Mouse (Mus musculus) embryo, embryonic 10.5 days (tissue): Measurements from ENCODE around the gene Pafah2.
A peak's percentile ranks its signal among the peaks of the same experiment; 100 is the strongest.
"Not testable (repeated sequence)": the region's sequence is repeated elsewhere in the genome, so short reads cannot be mapped to it uniquely, and the experiment has no call there.

Source experiments
- DNase-seq: peaks from one replicate; pipeline ENCODE4 v3.0.0-alpha.2; 2015; ENCODE audit warnings: low spot score

The Pafah2 gene

DNA sequence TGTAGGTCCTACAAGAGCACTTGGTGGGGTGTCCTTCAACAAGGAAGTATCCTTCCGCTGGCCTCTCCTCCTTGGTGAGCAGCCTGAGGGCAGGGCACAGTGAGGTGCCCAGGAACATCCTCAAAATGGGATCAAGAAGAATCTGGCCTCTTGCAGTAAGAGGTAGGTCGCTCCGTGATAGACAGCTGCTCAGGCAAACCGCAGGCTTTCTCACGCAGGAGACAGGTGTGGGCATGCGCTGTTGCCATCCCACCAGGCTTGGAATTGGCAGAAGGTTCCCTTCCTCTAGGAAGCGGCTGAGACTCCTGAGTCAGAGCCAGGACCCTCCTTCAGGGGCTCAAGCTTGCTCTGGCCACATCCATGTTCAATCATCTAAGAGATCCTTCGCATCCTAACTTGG, 22.8 kb upstream of the Pafah2 start:
- DNase-seq: no peak

DNA sequence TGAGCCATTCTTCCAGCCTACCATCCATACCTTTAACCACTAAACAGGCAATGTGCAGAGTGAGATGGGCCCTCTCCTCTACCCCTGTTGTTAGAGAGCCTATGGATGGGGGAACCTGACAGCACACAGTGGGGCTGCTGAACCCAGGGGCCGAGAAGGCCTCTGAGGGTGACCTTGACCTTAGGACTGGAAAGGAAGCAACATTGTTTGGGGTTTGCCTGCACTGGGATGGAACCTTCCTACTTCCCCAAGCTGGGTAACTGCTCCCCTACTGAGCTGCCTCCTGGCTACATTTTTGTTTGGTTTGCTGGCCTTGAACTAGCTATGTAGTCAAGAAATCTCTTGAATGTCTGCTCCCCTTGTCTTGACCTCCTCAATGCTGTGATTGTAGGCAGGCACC, 21.8 kb upstream of the Pafah2 start:
- DNase-seq: no peak

DNA sequence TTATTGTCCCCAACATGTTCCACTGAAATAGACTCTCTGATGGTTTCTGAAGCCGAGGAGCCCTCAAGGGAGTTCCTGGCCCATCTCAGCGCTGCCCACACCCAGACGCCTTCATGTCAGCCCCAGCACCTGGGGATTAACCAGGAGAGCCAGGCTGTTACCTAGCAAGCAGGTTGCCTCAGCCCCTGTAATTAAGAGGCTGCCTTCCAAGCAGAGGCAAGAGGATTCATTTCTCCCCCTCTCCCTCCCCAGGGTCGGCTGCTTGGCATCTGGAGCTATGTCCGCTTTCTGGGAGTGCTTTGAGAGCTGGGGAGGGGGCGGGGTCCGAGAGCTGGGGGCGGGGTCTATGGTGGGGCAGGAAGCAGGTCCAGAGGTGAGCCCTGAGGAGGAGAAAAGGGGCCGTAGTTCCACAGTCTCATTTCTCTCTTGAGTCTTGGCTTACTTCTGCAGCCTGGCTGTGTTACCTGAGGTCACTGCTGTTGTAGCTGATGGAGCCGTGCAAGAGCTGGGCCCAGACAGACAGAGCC, 18.0 kb upstream of the Pafah2 start:
- DNase-seq: no peak

DNA sequence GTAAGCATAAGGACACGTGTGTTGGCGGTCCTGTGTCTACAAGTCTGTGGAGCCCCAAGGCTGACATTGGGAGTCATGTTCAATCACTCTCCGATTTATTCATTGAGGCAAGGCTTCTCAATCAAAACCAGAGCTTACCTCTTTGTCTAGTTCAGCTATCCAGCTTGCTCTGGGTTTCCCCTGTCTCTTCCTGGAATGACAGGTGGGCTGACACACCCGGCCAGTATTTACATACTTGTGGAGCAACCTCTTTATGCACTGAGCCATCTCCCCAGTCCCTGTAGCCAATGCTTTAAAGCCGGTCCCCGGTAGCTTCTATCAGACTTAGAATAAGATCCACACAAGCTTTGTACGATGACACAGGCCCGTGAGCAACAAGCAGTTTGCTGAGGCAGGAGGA, 16.6 kb upstream of the Pafah2 start:
- no peak for DNase-seq

DNA sequence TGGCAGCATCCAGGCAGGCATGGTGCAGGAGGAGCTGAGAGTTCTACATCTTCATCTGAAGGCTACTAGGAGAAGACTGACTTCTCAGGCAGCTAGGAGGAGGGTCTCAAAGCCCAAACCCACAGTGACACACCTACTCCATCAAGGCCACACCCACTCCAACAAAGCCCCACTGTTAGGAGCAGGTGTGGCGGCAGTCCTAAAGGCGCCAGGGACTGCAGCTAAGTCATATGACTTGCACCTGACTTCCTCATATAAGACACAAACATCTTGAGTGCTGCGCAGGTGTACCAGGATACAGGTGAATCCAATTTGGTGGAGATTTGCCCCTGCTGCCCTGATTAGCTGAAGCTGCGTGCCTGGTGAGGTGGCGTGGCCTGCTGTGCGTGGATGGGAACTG, 12.4 kb upstream of the Pafah2 start, which contains the start of gene Extl1:
Gene Extl1 (minus strand): TSS at position 101 of the 400 bp plus-strand sequence.
- not testable (repeated sequence) for DNase-seq

DNA sequence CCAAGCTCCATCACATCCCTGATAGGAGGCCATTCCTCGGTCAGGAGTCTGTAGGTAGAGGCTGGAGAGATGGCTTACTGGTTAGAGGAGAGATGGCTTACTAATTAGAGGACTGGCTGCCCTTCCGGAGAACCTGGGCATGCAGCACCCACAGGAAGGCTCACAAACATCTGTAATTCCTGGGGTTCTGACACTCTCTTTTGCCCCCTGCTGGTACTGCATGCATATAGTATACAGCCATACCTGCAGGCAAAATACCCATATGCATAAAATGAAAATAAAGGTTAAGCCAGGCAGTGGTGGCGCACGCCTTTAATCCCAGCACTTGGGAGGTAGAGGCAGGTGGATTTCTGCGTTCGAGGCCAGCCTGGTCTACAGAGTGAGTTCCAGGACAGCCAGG, 8.9 kb upstream of the Pafah2 start:
- DNase-seq: no peak

DNA sequence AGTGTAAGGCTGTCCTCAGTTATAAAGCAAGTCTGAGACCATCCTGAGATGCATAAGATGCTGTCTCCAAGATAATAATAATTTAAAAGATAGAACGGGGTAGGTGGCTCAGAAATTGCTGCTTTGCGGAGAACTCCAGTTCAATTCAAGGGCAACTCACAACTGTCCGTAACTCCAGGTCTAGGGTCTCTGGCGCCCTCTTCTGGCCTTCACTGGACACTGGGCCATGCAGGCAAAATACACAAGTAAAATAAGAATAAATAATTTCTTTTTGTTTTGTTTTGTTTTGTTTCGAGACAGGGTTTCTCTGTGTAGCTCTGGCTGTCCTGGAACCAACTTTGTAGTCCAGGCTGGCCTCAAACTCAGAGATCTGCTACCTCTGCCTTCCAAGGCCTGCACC, 7.7 kb upstream of the Pafah2 start:
- DNase-seq: peak; percentile 87

DNA sequence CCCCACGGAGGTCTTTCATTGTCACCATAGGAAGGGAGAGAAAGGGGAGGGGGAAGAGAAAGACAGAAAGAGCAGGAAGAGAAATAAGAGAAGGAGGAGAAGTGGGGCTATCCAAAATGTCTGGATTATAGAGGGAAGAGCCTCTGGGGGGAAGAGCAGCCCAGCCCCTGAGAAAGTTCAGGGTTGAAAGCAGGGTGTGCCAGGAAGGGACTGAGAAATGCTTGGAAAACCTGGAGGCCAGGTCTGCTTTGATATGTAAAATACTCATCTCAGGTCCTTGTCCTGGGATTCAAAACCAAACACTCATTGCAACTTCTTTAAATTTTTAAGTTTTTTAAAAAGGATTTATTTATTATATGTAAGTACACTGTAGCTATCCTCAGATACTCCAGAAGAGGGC, 4.5 kb upstream of the Pafah2 start:
- DNase-seq: no peak

DNA sequence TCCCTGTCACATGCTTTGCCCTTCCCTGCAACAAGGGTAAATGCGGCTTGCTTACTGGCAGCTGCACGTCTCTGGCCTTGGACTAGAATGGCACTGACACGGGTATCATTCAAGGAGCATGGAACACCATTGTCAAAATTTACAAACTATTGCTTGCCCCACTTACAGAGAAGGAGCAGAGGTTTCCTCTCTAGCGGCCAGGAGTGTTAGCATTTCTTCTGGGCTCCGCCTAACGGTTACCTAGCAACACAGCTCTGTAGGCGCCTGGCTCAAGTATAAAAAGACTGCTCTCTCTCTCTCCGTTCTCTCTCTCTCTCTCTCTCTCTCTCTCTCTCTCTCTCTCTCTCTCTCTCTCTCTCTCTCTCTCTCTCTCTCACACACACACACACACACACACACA, 3.5 kb upstream of the Pafah2 start:
- DNase-seq: peak; percentile 75

DNA sequence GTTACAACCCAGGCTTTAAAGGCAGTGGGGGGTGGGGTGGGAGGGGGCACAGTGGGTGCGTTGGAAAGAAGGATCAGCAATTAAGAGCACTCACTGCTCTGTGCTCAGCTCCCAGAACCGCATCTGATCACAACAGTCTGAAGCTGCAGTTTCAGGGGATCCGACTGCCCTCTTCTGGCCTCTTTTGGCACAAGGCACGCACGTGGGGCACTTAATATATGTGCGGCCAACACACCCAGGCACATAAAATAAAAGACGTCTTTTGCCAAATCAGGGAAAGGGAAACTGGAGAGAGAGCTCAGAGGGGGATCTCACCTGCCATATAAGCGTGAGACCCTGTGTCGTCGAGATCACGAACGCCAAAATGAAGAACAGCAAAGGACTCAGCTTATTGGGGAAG, 3.1 kb upstream of the Pafah2 start:
- peak; percentile 65 for DNase-seq

DNA sequence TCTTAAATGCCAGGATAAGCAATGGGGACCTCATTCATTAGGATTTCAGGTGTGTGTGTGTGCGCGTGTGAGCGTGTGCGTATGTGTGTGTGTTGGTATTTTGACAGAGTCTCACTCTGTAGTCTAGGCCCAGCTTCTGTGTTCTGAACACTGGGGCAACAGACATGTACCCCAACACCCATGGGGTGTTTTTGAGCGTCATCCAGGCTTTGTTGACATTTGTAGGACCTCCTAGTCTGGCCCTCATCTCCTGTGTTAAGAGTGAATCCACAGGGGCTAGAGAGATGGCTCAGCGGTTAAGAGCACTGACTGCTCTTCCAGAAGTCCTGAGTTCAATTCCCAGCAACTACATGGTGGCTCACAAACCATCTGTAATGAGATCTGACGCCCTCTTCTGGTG, 978 bp upstream of the Pafah2 start:
- DNase-seq: no peak

DNA sequence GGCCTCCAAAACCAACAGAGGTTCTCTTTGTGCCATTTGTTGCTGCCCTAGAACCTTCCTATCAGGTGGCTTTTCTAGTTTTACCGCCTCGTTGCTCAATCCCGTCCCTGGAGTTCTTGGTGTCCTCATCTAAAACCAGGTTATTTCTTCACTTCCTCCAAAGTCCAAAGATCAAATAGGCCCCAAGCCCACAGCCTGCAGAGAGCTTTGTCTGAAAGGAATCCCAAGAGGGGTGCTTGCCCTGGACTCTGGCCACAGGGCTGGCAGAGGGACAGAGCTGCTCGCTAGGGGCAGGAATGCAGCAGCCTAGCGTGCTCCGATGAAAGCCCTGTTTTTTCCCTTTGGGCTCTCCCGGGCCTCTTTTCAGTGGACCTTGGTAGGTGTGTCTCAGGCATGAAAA, 1.0 kb downstream of the Pafah2 start:
- peak; percentile 42 for DNase-seq

DNA sequence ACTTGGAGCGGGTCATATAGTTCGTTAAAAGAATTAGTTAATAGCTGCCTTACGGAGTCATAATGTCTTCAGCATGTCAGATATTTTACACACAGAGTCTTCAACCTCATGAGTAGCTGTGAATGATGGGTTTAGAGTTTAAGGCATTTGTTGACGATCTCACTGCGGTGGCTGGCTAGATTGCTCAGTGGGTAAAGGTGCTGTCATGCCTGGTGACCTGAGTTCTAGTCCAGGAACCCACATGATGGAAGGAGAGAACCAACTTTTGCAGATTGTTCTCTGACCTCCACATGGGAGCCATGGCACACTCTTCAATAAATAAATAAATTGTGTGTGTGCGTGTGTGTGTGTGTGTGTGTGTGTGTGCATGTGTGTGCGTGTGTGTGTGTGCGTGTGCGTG, 1.6 kb downstream of the Pafah2 start:
- DNase-seq: no peak

DNA sequence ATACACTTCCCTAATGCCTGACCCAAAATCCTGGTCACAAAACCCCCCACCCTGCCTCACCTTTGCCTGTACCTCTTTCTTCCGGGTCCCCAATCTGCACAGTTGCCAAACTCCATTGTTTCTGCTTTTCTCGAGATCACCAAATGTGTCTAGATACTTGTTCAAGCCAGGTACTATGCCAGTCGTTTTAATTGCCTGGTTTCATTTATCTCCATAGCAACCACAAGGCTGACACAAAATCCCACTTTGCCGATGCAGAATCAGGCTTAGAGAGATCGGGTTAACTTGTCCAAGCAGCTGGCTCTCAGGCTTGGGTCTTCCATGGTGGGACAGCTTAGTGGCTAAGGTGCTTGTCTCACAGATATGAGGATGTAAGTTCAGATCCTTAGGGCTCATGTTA, 4.1 kb downstream of the Pafah2 start:
- peak; percentile 25 for DNase-seq

DNA sequence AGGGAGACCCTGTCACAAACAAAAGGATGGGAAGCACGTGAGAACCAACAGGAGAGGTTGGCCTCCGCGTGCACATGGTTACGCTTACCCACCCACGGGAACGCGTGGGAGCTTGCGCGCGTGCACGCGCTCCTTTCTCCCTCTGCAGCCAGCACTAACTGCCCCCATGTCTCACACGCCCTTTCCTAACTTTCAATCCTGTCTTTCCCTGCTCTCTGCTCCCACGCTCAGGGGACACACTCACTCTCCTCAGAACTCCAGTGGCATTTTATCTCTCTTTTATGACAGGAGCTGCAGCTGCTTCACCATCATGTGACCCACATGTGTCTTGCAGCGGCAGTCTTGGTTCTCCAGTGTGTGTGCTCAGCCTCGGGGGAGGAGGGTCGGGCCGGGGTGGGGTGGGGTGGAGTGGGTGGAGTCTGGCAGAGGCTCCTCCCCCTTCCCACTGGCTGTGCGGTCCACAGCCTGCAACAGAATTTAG, 5.1 kb downstream of the Pafah2 start:
- DNase-seq: peak; percentile 74

DNA sequence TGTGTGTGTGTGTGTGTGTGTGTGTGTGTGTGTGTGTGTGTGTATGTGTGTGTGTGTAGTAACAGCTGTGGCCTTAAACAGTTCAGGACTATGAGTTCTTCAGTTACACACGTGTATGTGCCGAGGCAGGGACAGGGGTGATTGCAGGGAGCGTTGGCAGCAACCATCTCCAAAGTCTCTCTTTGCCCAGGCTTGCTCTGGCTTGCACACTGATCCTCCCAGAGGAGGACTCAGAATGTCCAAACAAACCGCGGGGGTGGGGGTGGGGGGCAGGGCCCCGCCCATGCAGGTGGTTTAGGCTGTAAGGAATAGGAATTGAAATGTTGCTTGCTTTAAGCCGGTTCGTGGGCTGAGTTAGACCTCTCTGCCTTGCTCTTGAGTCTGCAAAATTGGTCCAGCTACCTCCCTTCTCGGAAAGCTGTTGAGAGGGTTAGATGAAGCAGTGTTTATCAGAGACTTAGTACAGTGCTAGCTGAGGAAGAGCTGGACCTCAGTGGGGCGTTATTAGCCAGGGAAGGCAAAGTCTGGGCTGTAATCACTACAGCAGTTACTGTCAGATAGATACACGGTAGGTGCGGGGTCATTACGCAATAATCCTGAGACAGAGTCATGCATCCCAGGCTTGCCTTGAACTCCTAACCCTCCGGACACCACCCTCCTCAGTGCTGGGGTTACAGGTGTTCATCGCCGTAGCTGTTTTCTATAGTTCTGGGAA, 5.9 kb downstream of the Pafah2 start:
- DNase-seq: no peak

DNA sequence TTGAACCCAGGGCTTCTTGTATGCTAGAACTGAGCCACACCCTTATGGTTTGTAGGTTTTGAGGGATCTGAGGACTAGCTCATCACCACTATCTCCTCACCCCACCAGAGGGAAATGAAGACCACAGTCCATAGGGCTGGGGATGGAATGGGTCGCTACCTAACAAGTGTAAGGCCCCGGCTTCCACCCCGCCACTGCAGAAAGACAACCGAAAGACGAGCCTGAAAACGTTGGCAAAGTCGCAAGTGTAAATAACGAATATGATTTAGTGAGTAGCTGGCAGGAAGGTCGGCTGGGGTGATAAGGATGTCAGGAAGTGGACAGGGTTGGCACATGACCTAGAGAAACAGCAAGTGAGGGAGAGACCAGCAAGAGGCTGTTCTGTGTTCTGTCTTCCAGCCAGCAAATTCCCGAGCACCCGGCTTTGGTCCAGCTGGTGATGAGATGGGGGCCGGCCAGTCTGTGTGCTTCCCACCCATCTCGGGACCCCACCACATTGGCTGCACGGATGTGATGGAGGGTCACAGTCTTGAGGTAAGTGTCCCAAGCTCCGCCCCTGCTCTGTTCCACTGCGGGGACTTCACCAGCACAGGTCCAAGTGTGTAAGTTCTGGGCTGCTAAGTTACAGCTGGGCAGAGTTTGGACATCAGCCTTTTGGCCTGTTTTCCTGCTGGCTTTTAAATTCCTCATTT, 6.6 kb downstream of the Pafah2 start:
- DNase-seq: no peak

DNA sequence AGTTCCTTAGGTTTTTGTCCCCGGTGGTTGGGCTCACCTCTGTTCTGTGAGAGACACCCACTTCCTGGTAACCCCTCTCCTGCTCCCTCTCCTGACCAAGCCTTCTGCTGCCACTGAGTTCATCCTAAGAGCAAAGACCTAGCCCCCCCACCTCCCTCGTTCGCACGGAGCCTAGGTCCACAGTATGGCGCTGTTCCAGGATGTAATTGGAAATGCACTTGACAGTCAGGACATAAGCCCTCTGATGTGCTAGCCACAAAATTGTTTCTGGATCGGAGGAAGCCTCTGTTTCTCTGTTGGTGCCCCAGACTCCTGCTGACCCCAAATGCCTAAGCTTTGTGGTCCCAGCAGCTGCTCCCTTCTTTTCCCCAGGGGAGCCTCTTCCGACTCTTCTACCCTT, 7.6 kb downstream of the Pafah2 start:
- DNase-seq: no peak

DNA sequence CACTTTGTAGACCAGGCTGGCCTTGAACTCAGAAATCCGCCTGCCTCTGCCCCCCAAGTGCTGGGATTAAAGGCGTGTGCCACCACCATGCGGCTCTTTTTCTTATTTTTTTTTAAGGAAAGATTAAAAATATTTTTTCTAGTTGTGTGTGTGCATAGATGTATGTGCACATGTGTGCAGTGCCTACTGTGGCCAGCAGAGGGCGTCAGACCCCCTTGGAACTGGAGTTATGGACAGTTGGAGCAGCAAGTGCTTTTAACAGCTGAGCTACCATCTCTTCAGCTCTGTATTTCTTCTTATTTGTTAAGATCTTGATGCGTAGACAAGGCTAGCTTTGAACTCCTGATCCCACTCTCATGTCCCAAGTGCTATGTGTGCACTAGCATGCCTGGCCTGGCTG, 13.2 kb downstream of the Pafah2 start:
- DNase-seq: no peak

DNA sequence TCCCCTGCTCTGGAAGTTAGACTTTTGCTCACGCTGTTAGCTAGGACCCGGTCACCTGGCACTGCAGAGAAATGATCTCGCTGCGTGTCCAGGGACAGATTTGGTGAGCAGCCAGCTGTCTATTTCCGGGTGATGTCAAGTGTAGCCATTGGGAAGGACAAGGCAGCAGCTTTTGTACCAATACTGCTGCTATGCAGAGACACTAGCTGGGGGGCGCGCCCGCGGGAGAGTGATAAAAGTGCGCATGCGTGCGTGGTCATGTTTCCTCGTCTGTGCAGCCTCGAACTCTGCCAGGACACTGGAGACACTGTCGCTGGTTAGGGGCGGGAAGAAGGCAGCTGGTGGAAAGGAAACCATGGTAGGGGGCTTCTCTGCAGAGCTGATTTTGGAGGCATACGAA, 20.1 kb downstream of the Pafah2 start:
- DNase-seq: no peak

DNA sequence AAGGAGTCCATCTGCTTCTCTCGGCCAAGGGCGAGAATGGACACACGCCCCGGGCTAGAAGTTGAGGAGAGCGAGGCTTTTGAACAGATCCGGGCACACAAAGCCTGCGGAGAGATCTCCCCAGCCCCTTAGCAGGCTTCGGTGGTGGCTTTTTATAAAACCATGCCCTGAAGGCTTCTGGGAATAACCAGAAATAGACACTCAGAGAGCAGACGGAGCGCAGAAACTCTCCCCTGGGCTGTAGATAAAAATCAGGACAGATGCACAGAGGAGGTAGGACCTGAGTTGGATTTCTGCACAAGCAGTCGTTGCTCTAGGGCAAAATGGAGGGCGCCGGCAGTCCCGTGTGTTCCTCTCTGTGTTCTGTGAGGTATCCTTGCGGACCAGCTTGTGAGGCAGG, 20.5 kb downstream of the Pafah2 start:
- no peak for DNase-seq

DNA sequence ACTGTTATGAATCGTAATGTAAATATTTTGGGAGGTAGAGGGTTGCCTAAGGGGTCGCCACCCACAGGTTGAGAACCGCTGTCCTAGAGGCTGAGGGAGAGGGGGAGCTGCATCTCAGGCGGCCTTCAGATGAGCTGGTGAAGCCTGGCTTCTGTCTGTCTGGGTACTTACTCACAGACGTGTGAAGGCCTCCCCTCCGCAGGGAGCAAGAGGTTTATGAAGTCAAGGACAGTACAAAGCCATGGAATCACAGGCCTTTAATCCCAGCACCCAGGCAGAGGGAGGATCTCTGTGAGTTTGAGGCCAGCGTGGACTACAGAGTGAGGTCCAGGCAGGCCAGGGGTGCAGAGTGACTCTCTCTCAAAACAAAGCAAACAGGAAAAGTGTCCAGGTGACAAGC, 21.0 kb downstream of the Pafah2 start:
- no peak for DNase-seq

DNA sequence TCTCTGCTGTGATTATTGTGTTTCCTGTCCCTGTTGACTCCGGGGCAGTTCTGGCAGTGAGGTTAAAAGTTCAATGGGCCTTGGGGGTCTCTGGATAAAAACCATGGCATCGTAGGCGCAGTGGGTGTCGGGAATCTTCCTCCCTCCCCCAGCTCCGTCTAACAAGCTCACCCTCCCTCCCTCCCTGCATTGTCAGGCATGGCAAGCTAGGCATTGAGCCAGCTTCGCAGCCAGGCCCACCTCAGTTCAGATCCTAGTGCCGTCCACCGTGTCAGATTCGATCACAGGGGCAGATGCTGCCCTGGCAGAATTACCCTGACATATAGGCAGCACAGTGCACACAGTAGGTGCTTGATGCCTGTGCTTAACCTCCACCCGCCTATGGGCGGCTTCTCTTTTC, 25.9 kb downstream of the Pafah2 start:
- no peak for DNase-seq

DNA sequence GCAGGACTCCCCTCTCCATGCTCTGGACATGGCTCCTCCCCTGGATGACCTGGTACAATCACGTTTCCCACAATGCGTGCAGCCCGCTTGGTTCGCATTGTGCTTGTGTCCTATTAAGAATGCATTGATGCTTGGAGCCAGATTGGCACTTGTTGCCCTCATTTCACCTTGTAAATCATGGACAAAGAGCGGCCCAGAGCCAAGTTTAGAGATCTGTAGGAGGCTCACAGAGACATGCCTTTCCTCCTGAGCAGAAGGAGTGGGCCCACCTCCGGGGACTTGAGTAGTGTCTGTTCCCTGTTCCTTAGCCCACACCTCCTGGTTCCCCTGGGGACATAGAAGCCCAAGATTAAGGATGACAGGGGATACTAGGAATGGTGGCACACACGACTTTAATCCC, 27.8 kb downstream of the Pafah2 start:
- no peak for DNase-seq
